Mouse (Mus musculus): ENCODE results near the gene Hist1h2bp.
"Not testable (repeated sequence)": the region's sequence is repeated elsewhere in the genome, so short reads cannot be mapped to it uniquely, and the experiment has no call there.

The Hist1h2bp gene

GRCm38 (mm10) chr13:21783734-21784161 is 3.5 kb upstream of the Hist1h2bp start:
- peak; percentile 29 for DNase-seq

GRCm38 (mm10) chr13:21784311-21784710 is 3.0 kb upstream of the Hist1h2bp start:
- DNase-seq, result no peak

- no peak for DNase-seq
Measured at GRCm38 (mm10) chr13:21786189-21786898, 917 bp upstream of the Hist1h2bp start.

- DNase-seq, result no peak
Measured at GRCm38 (mm10) chr13:21787760-21788593, 716 bp downstream of the Hist1h2bp start.

GRCm38 (mm10) chr13:21789925-21790324 is 2.7 kb downstream of the Hist1h2bp start:
- DNase-seq, result no peak

GRCm38 (mm10) chr13:21790601-21791283 is 3.5 kb downstream of the Hist1h2bp start:
- DNase-seq, result no peak

- DNase-seq, result no peak
Measured at GRCm38 (mm10) chr13:21795584-21795983, 8.3 kb downstream of the Hist1h2bp start.

- DNase-seq, result not testable (repeated sequence)
Measured at GRCm38 (mm10) chr13:21797163-21797562, 9.9 kb downstream of the Hist1h2bp start.

GRCm38 (mm10) chr13:21803058-21803457 is 15.8 kb downstream of the Hist1h2bp start:
- not testable (repeated sequence) for DNase-seq

- not testable (repeated sequence) for DNase-seq
Measured at GRCm38 (mm10) chr13:21810073-21810472, 22.8 kb downstream of the Hist1h2bp start, which contains the start of the genes Hist1h2bq and Hist1h2ao. Gene Hist1h2bq, minus strand, starts transcription at chr13:21810197. Gene Hist1h2ao, plus strand, starts transcription at chr13:21810465.

- not testable (repeated sequence) for DNase-seq
Measured at GRCm38 (mm10) chr13:21811074-21811473, 23.8 kb downstream of the Hist1h2bp start.

- DNase-seq, result peak; percentile 44
Measured at GRCm38 (mm10) chr13:21811539-21811938, 24.3 kb downstream of the Hist1h2bp start, which contains the start of gene Hist1h4m. Gene Hist1h4m, plus strand, starts transcription at chr13:21811746.

- DNase-seq, result not testable (repeated sequence)
Measured at GRCm38 (mm10) chr13:21812092-21812491, 24.8 kb downstream of the Hist1h2bp start.

GRCm38 (mm10) chr13:21820082-21820890 is 33.0 kb downstream of the Hist1h2bp start:
- not testable (repeated sequence) for DNase-seq

GRCm38 (mm10) chr13:21828511-21828910 is 41.2 kb downstream of the Hist1h2bp start:
- DNase-seq, result no peak

- no peak for DNase-seq
Measured at GRCm38 (mm10) chr13:21830344-21830743, 43.1 kb downstream of the Hist1h2bp start.

- peak; percentile 27 for DNase-seq
Measured at GRCm38 (mm10) chr13:21831418-21832394, 44.4 kb downstream of the Hist1h2bp start, which contains the start of gene Hist1h4n. Gene Hist1h4n, minus strand, starts transcription at chr13:21832196.

- DNase-seq, result not testable (repeated sequence)
Measured at GRCm38 (mm10) chr13:21833461-21833860, 46.2 kb downstream of the Hist1h2bp start, which contains the start of the genes Hist1h2ap and Hist1h2br. Gene Hist1h2ap, minus strand, starts transcription at chr13:21833507. Gene Hist1h2br, plus strand, starts transcription at chr13:21833743.

Measured in kidney, postnatal 14 days (tissue).